Mouse (Mus musculus): Measurements from ENCODE around the gene Atp2a3.

The Atp2a3 gene

DNA sequence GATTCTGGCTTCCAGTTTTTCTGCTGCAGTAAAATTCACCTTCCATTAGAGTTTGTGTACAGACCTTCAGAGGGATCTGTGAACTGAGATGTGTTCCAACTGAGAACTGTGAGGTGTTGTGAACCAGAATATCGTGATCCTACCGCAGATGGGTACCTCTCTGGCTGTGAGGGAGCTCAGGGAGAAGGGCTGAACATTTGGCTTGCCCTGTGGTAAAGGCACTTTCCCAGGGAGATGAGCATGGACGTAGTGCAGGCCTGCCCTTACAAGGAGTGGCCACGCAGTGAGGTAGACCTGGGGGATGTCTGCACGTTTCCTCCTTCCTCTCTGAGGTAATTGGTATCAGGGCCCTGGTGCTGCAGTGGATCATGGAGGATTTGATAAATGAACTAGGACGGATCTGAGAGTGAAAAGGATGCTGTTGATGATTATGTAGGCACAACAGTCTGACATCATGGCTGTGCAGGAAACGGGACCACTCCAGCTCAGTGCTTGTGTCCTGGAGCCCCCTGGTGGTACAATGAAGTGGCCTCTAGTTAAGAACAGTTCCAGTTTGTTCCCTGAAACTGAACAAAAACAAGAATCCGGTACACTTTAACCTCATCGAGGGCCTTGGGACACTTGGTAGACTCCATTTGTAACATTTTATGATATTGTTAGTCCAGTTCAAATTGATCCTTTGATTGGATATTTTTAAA, 78.3 kb downstream of the Atp2a3 start:
- peak; percentile 81 to 86 for DNase-seq

Data from kidney, postnatal 4 days (tissue).